Mouse (Mus musculus) frontal cortex, postnatal 25 days (tissue): ENCODE measurements around the gene Maml2.

ENCODE experiments used
- DNase-seq, 2 experiments: peaks; one replicate each; pipeline ENCODE4 v3.0.0; 2022; ENCODE audit warnings: low spot score in 2 of 2

The Maml2 gene

DNA sequence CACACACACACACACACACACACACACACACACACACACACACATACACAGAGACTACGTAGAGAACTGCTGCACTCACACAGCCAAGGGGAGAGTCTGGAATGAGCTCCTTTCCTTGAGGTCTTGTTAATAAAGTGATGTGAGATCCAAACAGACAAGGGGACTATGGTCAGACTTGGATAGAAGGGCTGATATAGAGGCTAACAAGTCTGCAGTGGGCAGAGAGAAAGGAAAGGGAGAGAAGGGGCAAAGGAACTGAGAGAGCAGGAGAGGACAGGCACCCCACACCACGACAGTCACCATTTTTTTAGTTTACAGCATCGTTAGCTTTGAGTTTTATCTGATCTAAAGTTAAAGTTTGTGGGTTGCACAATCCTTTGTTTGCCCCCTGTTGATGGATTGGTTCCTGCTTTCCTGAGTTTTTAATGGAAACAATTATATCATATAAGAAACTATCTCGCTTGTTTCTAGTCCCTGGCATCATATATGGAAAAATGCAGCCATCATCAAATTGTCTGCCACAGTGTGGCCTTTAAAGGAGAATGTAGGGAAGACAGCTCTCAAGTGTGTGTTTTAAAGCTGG, 149.0 kb downstream of the Maml2 start, which contains the start of gene Gm17571:
Gene Gm17571 (minus strand): TSS at position 51 of the 583 bp plus-strand sequence.
- no peak for DNase-seq

DNA sequence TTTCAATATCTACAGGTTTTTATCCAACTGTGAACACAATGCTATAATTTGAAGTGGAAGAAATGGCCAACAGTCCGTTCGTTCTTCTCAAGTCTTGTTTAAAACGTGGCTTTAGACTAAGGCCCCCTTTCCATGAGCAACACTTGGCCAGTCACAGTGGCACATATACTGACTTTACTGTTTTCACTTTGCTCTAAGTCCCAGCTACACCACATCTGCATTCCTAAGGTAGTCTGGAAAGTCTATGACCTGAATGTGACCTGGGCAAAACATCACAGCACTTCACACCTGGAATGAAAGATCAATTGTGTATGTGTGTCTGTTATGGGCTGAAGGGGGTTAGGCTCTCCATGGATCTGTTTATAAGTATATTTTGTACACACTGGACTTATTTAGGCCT, 151.0 kb downstream of the Maml2 start:
- no peak for DNase-seq

DNA sequence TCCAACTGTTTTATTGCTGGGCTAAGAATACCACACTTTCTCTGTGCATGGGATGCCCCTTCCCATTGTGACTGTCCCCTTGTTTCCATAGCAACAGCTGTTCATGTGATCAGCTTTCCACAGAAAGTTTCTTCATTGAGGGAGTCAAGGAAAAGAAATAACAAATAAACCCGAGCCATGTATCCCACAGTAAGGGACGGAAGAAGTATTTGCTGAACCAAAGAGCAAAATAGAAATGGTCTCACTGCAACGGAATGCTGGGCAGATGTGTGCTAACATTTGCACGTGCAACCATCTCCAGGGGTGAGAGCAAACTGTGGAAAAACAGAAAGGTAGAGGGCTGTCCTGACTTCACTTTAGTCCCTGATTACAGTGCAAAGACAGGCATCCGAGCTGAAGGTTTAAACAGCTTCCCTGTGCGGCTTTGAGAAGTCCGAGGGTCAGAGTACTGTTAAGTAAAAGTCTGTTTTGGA, 156.9 kb downstream of the Maml2 start:
- DNase-seq: no peak

DNA sequence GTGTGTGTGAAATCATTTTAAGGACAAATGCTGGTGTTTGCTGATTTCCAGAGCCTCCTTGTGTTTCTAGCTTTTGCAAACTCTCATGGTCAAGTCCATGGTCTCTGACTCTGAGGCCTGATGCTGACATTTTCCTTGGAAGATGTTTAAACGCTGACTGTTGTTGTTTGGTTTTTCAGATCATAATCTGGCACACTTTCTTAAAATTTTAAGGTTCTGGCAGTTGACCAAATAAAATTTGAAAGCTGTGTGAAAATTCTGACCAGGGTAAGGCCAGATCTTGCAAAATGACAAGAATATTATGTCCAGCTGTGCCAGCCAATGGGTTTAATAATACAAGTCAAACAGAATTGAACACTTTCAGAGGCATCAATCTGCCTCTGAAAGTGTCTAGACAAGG, 157.5 kb downstream of the Maml2 start:
- DNase-seq: no peak

DNA sequence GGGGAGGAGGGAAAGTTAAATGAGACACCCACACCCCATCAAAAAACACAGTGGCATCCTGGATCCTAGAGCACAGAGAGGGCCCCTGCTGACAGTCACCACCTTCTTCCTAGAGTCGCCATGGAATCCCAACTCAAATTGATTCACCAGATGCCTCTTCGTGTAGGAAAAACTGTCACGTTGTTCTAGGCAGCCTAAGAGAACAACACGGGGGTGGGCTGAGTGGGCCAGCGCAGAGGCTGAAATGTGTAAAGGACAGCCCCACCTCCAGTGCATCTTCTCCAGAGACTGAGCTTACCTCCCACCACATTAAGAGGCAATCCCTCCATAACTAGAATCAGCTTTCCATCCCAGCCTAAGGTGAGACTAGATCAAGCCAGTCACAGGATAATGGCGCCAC, 160.0 kb downstream of the Maml2 start:
- DNase-seq: no peak

DNA sequence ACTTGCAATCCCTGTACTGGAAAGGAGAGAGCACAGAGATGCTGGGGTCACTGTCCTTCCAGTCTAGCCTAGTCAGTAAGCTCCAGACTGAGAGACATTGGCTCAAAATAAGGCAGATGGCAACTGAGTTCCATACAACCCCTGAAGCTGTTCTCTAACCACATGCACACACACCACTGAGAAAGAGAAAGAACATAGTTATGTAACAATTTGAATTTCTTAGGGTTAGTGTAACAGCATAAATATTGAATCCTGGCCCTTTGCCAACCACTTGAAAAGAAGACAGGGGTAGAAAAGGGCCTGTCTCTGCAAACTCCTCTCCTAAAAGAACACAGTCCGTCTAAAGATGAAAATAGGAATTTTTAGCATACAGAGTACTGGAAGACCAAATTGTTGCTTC, 161.6 kb downstream of the Maml2 start:
- no peak for DNase-seq

DNA sequence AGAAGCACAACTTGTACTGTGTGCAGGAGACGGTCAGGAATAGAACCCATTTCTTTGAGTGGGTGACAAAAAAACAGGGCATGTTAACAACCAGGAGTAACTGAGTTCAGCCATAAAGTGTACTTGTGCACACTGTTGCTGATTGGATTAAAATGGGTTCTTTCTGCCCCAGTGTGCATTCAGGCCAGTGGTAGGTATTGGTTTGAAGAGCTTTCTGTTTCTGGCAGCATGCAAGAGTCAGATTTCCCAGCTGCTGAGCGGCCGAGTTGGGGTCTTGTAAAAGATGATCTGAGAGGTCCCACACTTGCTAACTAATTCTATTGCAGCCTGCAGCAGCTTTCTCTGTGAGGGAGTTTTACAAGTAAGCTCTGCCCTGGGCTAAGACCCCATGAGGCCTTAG, 162.3 kb downstream of the Maml2 start:
- DNase-seq: no peak

DNA sequence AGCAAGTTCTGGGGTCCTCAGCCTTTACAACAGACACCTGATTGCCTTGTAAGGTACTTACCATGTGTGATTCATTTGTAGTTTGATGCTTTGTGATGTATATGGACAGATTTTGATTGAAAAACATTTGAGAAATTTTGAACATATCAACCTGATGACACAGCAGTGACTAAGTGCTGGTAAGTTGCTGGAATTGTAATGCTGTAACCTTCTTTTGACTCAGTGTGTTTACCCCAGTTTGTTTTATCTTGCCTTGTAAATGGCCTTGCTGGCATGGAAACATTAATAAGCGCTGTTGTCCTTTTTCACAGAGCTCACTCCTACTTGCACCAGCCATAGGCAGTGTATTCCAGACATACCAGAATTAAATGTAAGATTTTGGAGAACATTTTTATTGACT, 163.2 kb downstream of the Maml2 start:
- no peak for DNase-seq

DNA sequence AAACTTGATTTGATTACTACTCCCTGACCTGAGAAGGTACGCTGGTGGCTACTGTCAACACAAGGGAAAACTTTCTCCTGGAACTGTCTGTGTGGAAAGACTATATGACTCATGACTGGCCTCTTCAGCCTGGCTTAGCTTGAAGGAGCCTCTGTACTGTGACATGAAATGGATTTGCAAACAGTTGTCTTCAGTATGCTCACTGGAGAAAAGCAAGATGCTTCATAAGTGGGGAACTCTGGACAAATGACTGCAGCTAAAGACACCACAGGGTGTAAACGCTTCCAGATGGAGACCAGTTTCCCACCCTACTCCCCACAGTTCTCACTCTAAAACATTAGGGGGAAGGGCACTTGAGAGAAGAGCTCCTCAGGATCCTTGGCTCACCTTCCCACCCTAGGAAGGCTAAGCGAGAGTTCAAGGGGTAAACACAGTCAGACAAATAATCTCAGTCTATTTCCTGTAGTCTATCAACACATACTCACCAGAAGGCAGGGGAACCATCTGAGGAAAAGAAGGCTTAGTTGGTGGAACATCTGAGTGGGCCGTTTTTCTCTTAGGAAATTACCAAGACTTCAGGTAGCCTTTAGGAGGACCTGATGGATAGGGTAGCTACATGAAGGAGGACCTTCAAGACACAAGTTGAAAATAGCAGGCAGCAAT, 167.7 kb downstream of the Maml2 start:
- DNase-seq: no peak

DNA sequence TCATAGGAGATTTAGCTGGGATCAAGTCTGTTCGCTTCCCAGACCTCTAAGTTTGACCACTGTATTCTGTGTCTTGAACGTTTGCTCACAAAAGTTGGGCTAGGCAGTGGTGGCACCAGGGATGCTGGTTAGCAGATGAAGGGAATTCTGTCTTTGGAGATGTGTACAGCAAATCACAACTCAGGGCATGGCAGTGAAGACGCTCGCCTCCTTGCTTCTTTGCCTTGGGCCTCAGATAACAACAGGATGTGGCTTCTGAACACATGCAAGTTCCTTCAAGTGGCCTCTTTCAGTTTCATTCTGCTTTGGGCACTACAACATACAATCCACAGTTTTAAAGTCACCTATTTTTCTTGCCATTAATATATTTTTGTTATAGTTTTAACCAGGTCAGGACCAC, 168.6 kb downstream of the Maml2 start:
- DNase-seq: no peak

DNA sequence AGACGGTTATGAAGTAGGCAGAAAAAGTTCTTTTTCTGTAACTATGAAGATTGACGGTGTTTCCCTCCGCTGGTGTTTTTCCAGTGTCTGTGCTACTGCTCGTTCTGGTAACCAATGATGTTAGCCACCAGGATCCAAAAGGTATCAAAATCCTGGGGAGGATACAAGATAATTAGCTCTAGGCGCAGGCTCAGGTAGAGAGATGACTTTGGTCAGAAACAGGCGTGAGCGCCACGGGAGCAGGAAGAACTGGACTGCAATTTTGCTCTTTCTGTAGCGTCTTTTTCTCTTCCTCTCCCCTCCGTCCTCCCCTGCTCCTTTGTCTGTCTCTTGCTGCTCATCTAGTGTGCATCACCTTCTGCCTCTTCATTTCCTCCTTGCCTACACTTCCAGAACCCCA, 169.1 kb downstream of the Maml2 start:
- no peak for DNase-seq

DNA sequence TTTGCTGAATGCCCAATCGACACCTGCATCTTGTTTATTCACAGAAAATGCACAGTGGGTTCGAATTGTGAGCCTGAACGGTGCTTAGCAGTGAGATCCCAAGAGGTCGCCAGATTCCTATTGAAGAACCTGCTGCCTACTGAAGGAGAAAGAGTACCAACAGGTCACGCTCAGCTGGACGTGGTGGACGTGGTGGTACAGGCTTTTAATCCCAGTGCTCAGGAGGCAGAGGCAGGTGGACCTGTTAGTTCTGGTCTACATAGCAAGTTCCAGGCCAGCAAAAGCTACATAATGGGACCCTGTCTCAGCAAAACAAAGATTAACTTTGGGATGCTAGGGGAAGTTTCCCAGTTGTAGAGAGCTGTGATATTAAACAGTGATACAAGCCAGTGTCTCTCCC, 170.0 kb downstream of the Maml2 start:
- DNase-seq: no peak

DNA sequence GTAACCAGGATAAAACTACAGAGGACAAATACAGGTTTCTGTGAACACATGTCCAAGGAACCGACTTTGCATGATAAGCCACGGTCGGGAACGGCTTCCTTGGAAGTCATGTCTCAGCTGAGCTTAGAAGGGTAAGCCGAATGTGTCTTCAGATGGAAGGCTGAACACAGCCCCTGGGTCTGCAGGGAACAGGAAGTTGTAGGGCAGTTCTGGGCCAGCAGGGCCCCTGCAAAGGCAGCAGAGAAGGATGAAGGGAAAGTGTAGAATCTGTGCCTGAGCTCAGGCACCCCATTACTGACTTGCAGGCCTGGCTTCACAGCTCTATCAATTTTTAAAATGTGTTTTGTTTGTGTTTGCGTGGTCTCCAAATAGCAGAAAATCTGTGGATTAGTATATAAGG, 171.0 kb downstream of the Maml2 start:
- DNase-seq: no peak

DNA sequence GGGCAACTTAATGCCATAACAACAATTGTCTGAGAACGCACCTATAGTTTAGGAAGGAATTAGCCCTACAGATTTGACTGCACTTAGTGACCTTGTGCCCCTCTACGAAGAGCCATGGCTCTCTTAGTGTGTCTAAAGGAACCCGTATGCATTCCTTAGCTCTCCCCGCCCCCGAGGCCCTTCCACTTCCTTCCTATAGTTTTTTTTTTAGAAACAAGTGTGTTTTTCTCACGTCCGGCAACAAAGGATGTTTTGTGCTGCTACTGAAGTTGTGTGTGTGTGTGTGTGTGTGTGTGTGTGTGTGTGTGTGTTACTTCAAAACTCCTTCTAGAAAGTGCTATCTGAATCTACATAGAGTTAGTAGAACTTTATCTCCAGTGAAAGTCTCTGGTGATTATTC, 172.3 kb downstream of the Maml2 start:
- no peak for DNase-seq

DNA sequence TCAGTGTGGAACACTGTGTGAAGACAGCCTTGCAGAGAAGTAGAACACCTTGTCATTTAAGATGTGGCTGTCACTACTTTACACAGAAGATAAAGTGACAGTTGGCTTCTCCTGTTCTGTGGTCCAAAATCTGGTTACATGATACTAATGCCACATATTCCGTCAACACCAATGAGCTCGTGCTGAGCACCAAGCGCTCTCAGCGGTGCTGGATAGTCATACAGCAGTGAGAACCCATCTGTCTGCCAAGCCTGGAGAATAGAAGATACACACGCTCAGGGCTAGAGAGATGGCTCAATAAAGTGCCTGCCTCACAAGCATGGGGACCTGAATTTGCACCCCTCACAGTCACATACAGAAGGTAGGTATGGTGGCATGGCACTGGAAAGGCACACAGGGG, 177.2 kb downstream of the Maml2 start:
- no peak for DNase-seq

DNA sequence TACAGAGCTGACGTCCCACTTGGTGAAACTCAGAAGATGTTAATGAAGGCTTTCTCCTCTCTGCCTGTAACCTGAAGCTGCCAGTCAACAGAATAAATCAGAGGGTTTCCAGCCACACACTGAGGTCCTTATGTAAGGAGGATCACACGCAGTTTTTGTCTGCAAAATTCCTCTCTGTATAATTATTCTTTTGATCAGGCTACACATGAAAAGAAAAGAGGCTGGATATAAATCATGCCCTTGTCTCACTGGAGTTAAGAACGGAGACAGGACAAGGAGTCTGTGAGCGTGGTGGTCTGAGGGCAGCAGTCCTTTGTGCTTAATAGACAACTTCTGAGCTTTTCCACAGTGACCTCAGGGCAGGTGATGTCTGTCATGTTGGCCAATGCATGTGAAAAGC, 181.5 kb downstream of the Maml2 start:
- DNase-seq: no peak

DNA sequence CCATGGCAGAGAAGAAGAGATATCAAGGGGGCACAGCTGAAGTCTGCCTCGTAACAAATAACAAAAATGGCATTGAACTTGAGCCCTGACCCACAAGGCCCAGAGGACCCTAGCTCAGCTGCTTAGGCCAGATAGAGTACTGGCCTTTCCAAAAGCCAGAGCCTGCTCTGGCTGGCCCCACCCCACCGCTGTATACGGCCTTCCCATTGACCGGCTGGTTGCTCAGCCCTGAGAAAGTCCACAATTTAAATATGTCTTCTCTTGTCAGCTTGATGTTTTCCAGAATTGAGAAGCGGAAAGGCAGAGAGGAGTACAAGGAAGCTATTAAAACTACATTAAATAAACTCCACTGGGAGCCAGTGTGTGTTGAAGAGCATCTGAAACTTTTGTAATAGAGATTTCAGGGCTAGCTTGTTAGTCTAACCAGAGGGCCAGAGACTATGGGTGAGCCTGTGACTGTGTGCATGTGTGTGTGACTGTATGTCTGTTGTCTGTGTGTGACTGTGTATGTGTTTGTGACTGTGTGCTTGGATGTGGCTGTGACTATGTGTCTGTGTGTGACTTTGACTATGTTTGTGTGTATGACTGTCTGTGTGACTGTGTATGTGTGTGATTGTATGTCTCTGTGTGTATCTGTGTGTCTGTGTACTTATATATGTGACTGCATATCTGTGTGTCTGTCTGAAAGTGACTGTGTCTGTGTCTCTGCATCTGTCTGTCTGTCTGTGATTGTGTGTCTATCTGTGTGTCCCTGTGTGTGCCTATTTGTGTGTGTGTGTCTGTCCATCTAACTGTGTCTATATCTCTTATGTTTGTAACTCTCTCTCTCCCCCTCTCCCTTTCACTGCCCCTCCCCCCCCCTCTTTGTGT, 185.7 kb downstream of the Maml2 start:
- no peak for DNase-seq

DNA sequence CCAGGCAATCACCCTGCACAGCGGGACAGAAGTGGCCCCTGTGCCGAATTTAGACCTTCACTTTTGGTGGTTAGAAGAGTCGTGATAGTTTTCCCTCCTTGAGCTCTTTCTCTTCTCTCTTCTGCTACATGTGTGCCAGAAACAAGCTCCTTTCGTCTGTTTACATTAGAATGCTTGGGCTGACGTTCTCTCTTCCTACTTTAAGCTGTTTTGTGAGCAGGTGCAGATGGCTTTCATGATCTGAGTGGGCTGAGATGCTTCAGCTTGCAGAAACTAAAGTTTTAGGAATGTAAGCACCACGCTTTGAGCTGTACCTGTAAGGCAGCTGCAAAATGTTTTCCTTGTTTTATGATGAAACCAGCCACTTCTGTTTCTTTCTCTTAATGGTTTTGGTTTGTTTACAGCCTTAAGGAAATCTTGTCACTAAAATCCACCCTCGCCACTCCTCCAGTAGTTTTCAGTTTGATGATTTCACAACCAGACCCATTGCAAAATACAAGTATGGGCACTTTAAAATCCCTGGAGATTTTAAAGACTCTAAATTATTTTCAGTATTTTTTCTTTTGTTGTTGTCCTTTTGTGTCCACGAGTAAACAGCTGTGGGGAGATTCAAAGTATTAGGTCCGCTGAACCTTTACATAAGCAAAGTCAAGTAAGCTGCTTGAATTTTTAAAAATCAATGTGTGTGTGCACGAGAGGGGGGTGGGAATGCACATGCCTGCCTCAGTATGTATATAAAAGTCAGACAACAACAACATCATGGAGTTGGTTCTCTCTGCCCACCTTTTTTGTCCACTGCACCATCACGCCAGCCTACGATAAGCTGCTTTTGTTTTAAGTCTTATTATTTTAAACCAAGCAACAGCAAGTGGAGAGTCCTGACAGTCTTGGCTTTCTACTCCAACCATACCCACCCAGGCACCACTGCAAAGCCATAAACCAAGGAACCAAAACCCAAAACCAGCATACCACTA, 186.8 kb downstream of the Maml2 start:
- DNase-seq: no peak

DNA sequence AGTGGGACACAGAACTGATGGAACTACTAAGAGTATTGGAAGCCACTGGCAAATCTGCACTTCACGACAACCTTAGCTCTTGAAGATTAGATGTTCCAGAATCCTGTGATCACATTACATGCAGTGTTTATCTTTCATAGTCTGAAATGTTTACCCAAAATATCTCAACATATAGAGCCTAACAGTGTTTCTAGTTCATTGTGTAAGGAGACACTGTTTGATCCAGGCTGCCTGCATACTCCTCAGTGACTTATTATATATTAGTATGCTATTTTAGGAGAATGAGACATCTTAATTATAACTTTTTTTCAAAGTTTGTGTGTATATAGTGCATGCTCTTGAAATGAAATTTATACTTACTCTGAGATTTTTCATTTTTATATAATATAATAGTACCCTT, 188.2 kb downstream of the Maml2 start:
- DNase-seq: no peak

DNA sequence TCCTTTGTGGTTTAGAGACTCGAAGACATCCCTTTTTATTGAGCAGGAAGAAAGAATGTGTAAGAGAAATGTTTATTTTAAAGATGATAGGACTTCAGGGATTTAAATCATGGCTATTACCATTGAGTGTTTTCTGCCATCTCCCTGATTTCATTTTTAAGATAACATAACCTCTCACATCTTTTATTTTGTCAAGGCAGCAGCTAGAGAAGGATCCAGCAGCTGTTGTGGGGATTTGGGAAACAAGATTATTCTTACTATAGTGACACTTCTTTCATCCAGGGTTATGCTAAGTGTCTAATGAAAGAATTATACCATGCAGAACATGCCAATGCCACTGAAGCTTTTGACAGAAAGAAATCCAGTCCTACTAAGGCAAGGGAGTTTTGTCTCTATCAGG, 193.3 kb downstream of the Maml2 start:
- DNase-seq: no peak

DNA sequence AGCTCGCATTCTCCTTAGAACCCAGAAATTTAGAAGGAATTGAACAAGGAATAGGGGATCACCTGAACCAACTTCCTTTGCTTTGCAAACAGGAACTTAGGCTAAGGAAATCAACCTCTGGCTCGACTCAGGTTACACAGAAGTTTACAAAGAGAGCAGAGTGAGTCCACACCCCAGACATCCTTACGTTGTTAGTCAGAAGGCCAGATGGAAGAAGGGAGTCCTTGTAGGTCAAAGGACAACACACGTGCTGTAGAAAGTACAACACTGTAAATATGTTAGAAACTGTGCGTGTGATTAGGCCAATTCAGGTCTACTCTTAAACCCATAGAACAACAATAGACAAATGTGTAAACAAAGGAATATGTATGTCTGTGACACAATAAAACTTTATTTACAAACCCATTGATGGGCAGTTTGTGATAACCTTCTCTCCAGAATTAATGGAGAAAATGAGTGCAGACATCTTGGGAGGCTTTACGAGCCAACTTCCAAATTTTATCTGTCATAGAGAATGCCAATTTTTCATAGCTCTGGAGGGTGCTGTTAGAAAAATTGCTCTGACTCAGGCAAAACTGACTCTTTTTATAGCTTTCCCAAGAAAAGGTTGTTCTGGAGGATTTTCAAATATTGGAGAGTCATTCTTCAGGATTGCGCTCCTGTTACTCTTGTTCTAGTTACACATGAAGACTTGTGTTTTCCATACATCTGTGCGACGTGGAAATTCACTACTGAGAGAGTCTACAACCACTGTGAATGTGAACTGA, 194.3 kb downstream of the Maml2 start:
- DNase-seq: no peak
